Mouse (Mus musculus): ENCODE data around the gene Osbpl2. TPM values are rescaled to one million over a fixed set of nuclear protein-coding genes. Genes with fewer than 3 reads are reported as not detected.

Gene Osbpl2
- 60.6 and 66.1 TPM in 2 replicates for polyA plus RNA-seq (2015; fragmentation: Nextera tagmentation; extraction: Ambion mirVana)

DNA sequence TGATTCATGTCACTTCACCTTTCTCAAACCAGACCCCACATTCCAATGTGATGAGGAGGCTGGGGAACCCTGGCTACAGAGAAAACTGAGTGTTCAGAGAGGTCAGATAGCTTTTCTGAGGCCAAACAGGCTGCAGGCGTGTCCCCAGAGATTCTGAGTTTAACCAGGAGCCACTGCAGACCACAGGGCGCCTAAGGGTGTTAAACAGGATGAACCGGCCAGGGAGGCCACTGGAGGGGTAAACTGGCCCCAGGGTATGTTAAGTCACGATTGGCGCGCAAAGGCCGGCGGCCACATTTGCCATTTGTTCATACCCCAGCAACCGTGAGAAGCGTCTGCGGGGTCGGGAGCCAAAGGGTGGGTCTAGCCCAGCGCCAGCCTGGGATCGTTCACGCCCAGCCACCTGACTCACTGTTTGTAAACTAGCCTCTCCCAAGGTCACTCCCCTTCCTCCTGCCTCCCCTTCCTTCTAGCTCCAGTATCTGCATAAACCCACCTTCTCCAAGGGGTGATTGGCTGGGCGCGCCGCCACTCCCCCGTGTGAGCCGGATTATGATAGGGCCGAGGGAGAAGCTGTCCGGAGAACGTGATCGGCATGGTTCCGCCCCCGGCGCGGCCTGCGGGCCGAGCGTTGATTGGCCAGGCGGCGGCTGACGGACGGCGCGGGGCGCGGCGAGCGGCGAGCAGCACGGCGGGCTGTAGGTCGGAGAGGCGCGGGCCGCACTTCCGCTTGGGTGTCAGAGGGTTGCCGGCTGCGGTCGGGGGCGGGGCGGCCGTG is at the start of gene Osbpl2:
Gene Osbpl2, plus strand, starts transcription at position 646 of the 778 bp plus-strand sequence.
- Histone ChIP-seq H3K4me3 (replicated peaks) (peak within 1 kb of the TSS; percentile 92), H3K4me1 (replicated peaks) (peaks cover 64% of the 10 kb centered on the region), H3K36me3 (peaks cover 7% of the 10 kb centered on the region; the same call in 1 of the 2 replicates), H3K4me2 (replicated peaks) (peak within 1 kb of the TSS; percentile 98), H3K27ac (peak within 1 kb of the TSS; percentile 90), H3K9me3 (no peaks in the 10 kb centered on the region), H3K9ac (replicated peaks) (peak within 1 kb of the TSS; percentile 92), H3K27me3 (no peaks in the 10 kb centered on the region)
- ATAC-seq = peak; percentile 97
- WGBS = 0% methylated on average over 53 of the region's 55 CpGs

- 37% methylated on average over 20 of the region's 20 CpGs for WGBS
- H3K9me3 ChIP-seq = no peaks in the 10 kb centered on the region
- peak overlapping the region; percentile 63 for H3K4me3 ChIP-seq (replicated peaks)
- H3K36me3 ChIP-seq = peaks cover 41% of the 10 kb centered on the region
- peak; percentile 16; the same call in 1 of the 2 replicates for ATAC-seq
- peak overlapping the region; percentile 86 for H3K27ac ChIP-seq
- H3K4me1 ChIP-seq (replicated peaks) = peaks cover 17% of the 10 kb centered on the region
- peak overlapping the region; percentile 81 for H3K9ac ChIP-seq (replicated peaks)
- no peaks in the 10 kb centered on the region for H3K27me3 ChIP-seq
- H3K4me2 ChIP-seq (replicated peaks) = peak overlapping the region; percentile 82
These were observed 49.2 kb upstream of the Osbpl2 start for GRCm38 (mm10) chr2:180069770-180070480.

DNA sequence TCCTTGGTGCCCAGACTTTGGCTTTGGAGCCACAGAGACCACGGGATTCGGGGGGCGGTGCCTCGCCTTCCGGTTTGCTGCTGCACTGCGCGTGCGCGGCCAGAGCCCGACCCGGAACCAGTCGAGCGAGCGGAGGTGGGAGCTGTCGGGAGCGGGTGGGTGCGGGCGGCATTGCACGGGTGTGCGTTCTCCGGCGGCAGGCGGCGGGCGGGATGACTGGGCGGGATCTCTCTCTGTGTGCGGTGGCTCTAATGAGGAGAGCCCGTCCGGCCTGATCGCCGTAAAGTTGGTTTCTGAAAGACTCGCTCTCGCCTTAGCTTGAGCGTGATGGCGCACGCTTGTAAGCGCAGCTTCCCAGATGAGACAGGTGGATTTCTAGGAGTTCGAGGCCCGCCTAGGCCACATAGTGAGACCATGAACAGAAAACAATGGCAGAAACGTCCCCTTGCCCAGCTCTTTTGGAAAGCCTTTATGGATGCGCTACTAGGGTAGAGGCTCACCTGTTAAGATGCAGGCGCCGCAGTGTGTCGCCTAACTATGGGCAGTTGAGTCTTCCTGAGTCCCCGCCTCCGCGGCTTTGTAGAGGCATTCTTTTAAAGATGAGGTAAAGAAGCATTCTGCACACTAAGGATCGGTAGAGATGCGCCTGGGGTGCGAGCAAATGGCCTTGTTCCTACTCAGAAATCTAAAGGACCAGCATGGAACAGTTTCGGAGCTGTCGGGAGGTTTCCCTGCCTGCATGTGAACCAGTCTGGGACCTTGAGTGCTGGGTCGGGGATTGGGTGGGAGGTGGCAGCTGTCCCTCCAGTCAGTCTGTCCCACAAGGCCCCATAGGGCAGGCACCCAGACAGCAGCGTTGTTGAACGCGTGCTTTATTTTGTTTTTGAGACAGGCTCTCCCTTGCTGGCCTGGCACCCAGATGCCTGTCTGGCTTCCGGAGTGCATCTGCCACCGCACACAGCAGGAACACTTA is 48.3 kb upstream of the Osbpl2 start, which contains the start of gene Mtg2:
Gene Mtg2, plus strand, starts transcription at position 108 of the 973 bp plus-strand sequence.
- WGBS = 4% methylated on average over 58 of the region's 58 CpGs
- Histone ChIP-seq H3K36me3 (peaks cover 36% of the 10 kb centered on the region), H3K4me2 (replicated peaks) (peak within 1 kb of the TSS; percentile 82), H3K27ac (peak within 1 kb of the TSS; percentile 86), H3K9me3 (no peaks in the 10 kb centered on the region), H3K27me3 (no peaks in the 10 kb centered on the region), H3K9ac (replicated peaks) (peak within 1 kb of the TSS; percentile 81), H3K4me1 (replicated peaks) (peaks cover 17% of the 10 kb centered on the region), H3K4me3 (replicated peaks) (peak within 1 kb of the TSS; percentile 63)
- ATAC-seq = peak; percentile 97

DNA sequence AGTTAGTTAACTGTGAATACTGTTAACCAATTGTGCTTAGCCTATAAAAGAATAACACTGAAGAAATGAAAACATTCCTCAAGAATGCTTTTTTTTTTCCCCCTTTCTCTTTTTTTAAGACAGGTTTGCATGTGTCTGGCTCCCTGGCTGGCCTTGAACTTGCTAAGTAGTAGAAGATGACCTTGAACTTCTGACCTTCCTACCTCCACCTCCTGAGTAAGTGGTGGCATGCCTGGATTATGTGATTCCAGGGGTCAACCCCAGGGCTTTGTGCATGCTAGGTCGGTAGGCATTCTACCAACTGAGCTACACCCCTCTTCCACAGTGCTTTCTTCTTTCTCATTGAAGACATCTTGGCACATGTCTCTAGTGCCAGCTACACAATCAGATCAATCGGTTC is 47.4 kb upstream of the Osbpl2 start:
- 83% methylated on average over 2 of the region's 2 CpGs for WGBS
- H3K36me3 ChIP-seq = peaks cover 36% of the 10 kb centered on the region
- ATAC-seq = no peak
- H3K27me3 ChIP-seq = no peaks in the 10 kb centered on the region
- H3K27ac ChIP-seq = no peak overlapping the region
- H3K9me3 ChIP-seq = no peaks in the 10 kb centered on the region
- peaks cover 17% of the 10 kb centered on the region for H3K4me1 ChIP-seq (replicated peaks)
- H3K9ac ChIP-seq (replicated peaks) = no peak overlapping the region
- H3K4me3 ChIP-seq (replicated peaks) = peak overlapping the region; percentile 63; the same call in 1 of the 2 replicates
- H3K4me2 ChIP-seq (replicated peaks) = no peak overlapping the region

- no peak overlapping the region for H3K27ac ChIP-seq
- H3K9ac ChIP-seq (replicated peaks) = no peak overlapping the region
- ATAC-seq = no peak
- H3K4me1 ChIP-seq (replicated peaks) = peaks cover 17% of the 10 kb centered on the region
- H3K27me3 ChIP-seq = no peaks in the 10 kb centered on the region
- H3K36me3 ChIP-seq = peaks cover 36% of the 10 kb centered on the region
- no peak overlapping the region for H3K4me2 ChIP-seq (replicated peaks)
- 92% methylated on average over 7 of the region's 7 CpGs for WGBS
- H3K9me3 ChIP-seq = no peaks in the 10 kb centered on the region
- no peak overlapping the region for H3K4me3 ChIP-seq (replicated peaks)
These were observed 46.2 kb upstream of the Osbpl2 start for GRCm38 (mm10) chr2:180072886-180073285.

DNA sequence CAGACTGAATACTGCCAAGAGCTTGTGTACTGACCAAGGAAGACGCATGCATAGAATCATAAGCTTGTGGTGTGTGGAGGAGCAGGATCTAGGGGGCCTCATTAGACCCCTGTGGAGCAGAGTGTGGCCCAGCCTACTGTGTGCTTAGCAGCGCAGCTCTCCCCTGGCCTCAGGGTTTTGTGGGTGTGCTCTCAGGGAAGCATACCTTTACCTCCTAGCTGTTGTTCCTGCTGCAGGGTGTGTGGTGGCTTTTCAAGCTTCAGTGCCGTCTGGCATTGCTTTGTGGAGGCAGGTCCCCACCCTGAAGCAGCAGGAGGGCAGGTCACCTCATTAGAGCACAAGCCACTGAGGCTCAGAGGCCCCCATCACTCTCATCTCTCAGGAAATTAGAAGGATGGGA is 41.5 kb upstream of the Osbpl2 start:
- H3K4me2 ChIP-seq (replicated peaks) = no peak overlapping the region
- H3K27me3 ChIP-seq = no peaks in the 10 kb centered on the region
- no peak overlapping the region for H3K9ac ChIP-seq (replicated peaks)
- H3K4me3 ChIP-seq (replicated peaks) = no peak overlapping the region
- ATAC-seq = no peak
- peaks cover 39% of the 10 kb centered on the region for H3K36me3 ChIP-seq
- no peak overlapping the region for H3K27ac ChIP-seq
- H3K4me1 ChIP-seq (replicated peaks) = no peaks in the 10 kb centered on the region
- WGBS = 75% methylated on average over 3 of the region's 3 CpGs
- H3K9me3 ChIP-seq = no peaks in the 10 kb centered on the region

DNA sequence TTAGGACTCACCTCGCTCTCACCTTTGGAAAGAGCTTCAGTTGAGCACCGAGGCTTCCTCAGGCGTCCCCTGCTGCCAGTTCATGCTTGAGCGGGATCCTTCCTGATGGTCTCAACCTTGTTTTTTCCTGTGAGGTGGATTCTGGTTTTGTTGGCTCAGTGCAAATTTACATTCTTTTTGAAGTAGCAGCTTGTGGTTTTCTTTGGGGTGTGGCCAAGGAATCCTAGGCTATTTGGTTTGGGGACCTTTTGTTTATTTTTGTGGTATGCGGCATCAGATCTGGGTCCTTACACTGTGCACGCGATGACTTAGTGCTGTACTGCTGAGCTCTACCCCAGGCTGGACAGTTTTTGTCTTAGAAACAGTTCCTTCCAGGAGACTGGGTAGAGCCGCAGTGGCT is 38.4 kb upstream of the Osbpl2 start:
- WGBS = 95% methylated on average over 8 of the region's 8 CpGs
- no peaks in the 10 kb centered on the region for H3K4me1 ChIP-seq (replicated peaks)

GRCm38 (mm10) chr2:180083063-180083462 is 36.0 kb upstream of the Osbpl2 start:
- Histone ChIP-seq H3K9me3 (no peaks in the 10 kb centered on the region), H3K4me3 (replicated peaks) (no peak overlapping the region), H3K27ac (no peak overlapping the region), H3K4me2 (replicated peaks) (no peak overlapping the region), H3K36me3 (peaks cover 66% of the 10 kb centered on the region), H3K4me1 (replicated peaks) (0 out of 2 replicates have a peak, but pooled peaks cover 4% of the 10 kb centered on the region), H3K9ac (replicated peaks) (no peak overlapping the region), H3K27me3 (no peaks in the 10 kb centered on the region)
- ATAC-seq = no peak
- 94% methylated on average over 10 of the region's 10 CpGs for WGBS

More for the DNA sequence above, 38.4 kb upstream of the Osbpl2 start:
- Histone ChIP-seq H3K9me3 (no peaks in the 10 kb centered on the region), H3K9ac (replicated peaks) (no peak overlapping the region), H3K36me3 (peaks cover 58% of the 10 kb centered on the region), H3K27ac (no peak overlapping the region), H3K4me3 (replicated peaks) (no peak overlapping the region), H3K27me3 (no peaks in the 10 kb centered on the region), H3K4me2 (replicated peaks) (no peak overlapping the region)
- ATAC-seq = no peak

GRCm38 (mm10) chr2:180084565-180084964 is 34.5 kb upstream of the Osbpl2 start:
- Histone ChIP-seq H3K36me3 (peaks cover 55% of the 10 kb centered on the region), H3K9me3 (no peaks in the 10 kb centered on the region)
- ATAC-seq = no peak

DNA sequence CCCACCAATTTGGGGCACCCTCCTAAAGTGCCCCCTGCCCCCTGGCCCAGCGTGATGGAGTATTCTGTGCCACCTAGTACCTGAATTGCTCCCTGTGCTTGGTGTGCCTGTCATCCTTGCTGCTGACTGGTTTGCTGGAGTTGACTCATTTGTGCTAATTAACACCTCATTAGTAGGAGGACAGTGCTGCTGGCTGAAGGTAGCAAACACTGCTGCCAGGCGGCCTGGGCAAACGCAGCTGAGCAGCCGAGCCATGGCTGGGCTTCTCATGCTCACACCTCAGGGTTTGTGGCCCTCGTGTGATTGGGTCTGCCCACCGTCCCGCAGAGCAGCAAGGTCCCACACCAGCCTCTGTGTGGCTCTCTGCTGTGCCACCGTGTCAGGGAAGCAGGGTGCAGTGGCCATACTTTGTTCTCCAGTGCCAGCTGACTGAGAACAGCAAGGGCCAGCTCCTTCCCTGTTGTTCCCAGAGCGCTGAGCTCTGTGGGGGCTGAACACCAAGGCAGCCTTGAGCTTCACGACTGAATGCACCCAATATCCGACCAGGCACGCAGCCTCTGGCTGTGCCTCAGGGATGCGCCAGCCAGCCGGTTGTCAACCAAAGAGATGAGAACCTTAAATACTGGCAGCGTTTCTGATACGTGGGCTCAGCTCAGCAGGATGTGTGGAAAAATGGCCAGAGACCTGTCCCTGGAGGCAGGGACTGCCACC is 33.0 kb upstream of the Osbpl2 start:
- 76% methylated on average over 16 of the region's 16 CpGs for WGBS
- H3K27me3 ChIP-seq = no peaks in the 10 kb centered on the region
- H3K9ac ChIP-seq (replicated peaks) = no peak overlapping the region
- no peak overlapping the region for H3K4me3 ChIP-seq (replicated peaks)
- H3K4me2 ChIP-seq (replicated peaks) = no peak overlapping the region
- ATAC-seq = peak; percentile 38; the same call in 1 of the 2 replicates
- H3K36me3 ChIP-seq = peaks cover 55% of the 10 kb centered on the region
- no peaks in the 10 kb centered on the region for H3K9me3 ChIP-seq
- H3K4me1 ChIP-seq (replicated peaks) = peaks cover 4% of the 10 kb centered on the region; the same call in 1 of the 2 replicates
- peak overlapping the region; percentile 64; the same call in 1 of the 2 replicates for H3K27ac ChIP-seq

More at GRCm38 (mm10) chr2:180084565-180084964, 34.5 kb upstream of the Osbpl2 start:
- Histone ChIP-seq H3K4me1 (replicated peaks) (peaks cover 4% of the 10 kb centered on the region; the same call in 1 of the 2 replicates), H3K4me3 (replicated peaks) (no peak overlapping the region), H3K9ac (replicated peaks) (no peak overlapping the region), H3K27ac (no peak overlapping the region), H3K27me3 (no peaks in the 10 kb centered on the region), H3K4me2 (replicated peaks) (no peak overlapping the region)
- 51% methylated on average over 3 of the region's 3 CpGs for WGBS

- Histone ChIP-seq H3K27me3 (no peaks in the 10 kb centered on the region), H3K36me3 (peaks cover 53% of the 10 kb centered on the region), H3K9me3 (no peaks in the 10 kb centered on the region), H3K4me1 (replicated peaks) (peaks cover 4% of the 10 kb centered on the region; the same call in 1 of the 2 replicates), H3K4me3 (replicated peaks) (no peak overlapping the region), H3K9ac (replicated peaks) (no peak overlapping the region), H3K27ac (no peak overlapping the region), H3K4me2 (replicated peaks) (no peak overlapping the region)
- no peak for ATAC-seq
- 83% methylated on average over 5 of the region's 5 CpGs for WGBS
These were observed 32.5 kb upstream of the Osbpl2 start for GRCm38 (mm10) chr2:180086637-180087027.

All from midbrain, embryonic 13.5 days (tissue).